Mouse (Mus musculus) limb, embryonic 14.5 days (tissue): ENCODE results near the gene A530032D15Rik. TPM values are rescaled to one million over a fixed set of nuclear protein-coding genes. Genes with fewer than 3 reads are reported as not detected.
"Not testable (repeated sequence)": the region's sequence is repeated elsewhere in the genome, so short reads cannot be mapped to it uniquely, and the experiment has no call there.

Experiments
- ATAC-seq: fragments of 200-750 bp; cut with Nextera tagmentation; 2 replicates; pipeline ENCODE4 v1.8.0; 2017; ENCODE audit warnings: low read depth, moderate number of reproducible peaks, moderate TSS enrichment; ENCODE audit not compliant: low FRiP score
- DNase-seq: peaks from one replicate; pipeline ENCODE4 v3.0.0-alpha.2; 2015; ENCODE audit warnings: low spot score
- H3K27ac ChIP-seq: fragments of 300-500 bp; sonication (generic); replicated peaks from 2 replicates; pipeline ENCODE4 v1.5.1; 2014; ENCODE audit warnings: low read depth, mild to moderate bottlenecking, low read length, moderate library complexity, mixed read lengths
- H3K27me3 ChIP-seq: fragments of 300-500 bp; sonication (generic); 2 replicates; pipeline ENCODE4 v1.6.1; 2014; ENCODE audit warnings: low read length, mixed read lengths; ENCODE audit not compliant: control insufficient read depth, insufficient read depth
- H3K36me3 ChIP-seq: fragments of 300-500 bp; sonication (generic); 2 replicates; pipeline ENCODE4 v1.6.1; 2014; ENCODE audit warnings: mild to moderate bottlenecking, low read length, moderate library complexity, mixed read lengths; ENCODE audit not compliant: control insufficient read depth, insufficient read depth
- H3K4me1 ChIP-seq: fragments of 300-500 bp; sonication (generic); 2 replicates; pipeline ENCODE4 v1.6.1; 2014; ENCODE audit warnings: antibody characterized with exemption, low read length, mixed read lengths; ENCODE audit not compliant: control insufficient read depth, insufficient read depth
- H3K4me2 ChIP-seq: fragments of 300-500 bp; sonication (generic); replicated peaks from 2 replicates; pipeline ENCODE4 v1.6.1; 2014; ENCODE audit warnings: low read depth, mild to moderate bottlenecking, low read length, moderate library complexity; ENCODE audit not compliant: severe bottlenecking
- H3K4me3 ChIP-seq: fragments of 300-500 bp; sonication (generic); replicated peaks from 2 replicates; pipeline ENCODE4 v1.5.1; 2014; ENCODE audit warnings: low read length
- H3K9ac ChIP-seq: fragments of 300-500 bp; sonication (generic); 2 replicates; pipeline ENCODE4 v1.6.1; 2014; ENCODE audit warnings: mild to moderate bottlenecking, low read depth, low read length, moderate library complexity; ENCODE audit not compliant: severe bottlenecking
- H3K9me3 ChIP-seq: fragments of 300-500 bp; sonication (generic); 2 replicates; pipeline ENCODE4 v1.6.1; 2016; ENCODE audit warnings: low read length; ENCODE audit not compliant: control insufficient read depth
- WGBS: fragments of 180-500 bp; shearing (Covaris S2); extraction: QIAGEN DNeasy Blood & Tissue Kit; methylation state at CpG from one replicate; pipeline ENCODE4 v1.1.7; 2014; 5-methylcytosine and 5-hydroxymethylcytosine counted together
- polyA plus RNA-seq, 2 experiments: library from polyadenylated mRNA; depleted of rRNA in 1 of 2; stranded (reverse) in 1 of 2; unstranded in 1 of 2; fragments of >200 nt; fragmentation: Nextera tagmentation in 1 of 2; extraction: Ambion mirVana in 1 of 2; gene quantifications; 2 replicates each; pipeline versions ENCODE4 v1.2.1 to v1.2.3; 2012 to 2014

The A530032D15Rik gene
- polyA plus RNA-seq, 2 experiments: not detected

- DNase-seq, H3K36me3 ChIP-seq, H3K4me1 ChIP-seq, H3K4me2 ChIP-seq, ATAC-seq, H3K4me3 ChIP-seq, H3K27me3 ChIP-seq, H3K9me3 ChIP-seq, H3K9ac ChIP-seq, H3K27ac ChIP-seq: not testable (repeated sequence)
- WGBS: 82% methylated on average over 3 of the region's 4 CpGs
Measured at GRCm38 (mm10) chr1:85034394-85034793, 75.3 kb downstream of the A530032D15Rik start.

DNA sequence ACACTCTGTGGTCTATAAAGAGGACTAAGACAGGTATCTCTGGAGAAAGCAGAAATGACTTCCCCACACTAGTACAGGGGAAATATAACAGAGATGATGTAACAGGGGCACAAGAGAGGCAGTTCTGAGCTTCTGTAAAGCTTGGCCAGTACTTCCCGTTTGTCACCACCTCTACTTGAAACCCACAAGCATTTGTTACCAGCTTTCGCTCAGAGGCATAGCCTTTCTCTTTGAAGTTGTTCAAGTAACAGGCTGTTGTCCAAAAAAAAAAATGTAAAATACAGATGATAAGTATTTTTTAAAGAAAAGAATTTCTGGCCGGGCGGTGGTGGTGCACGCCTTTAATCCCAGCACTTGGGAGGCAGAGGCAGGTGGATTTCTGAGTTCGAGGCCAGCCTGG lies 76.0 kb downstream of the A530032D15Rik start:
- H3K9me3 ChIP-seq, H3K4me1 ChIP-seq, H3K36me3 ChIP-seq, H3K4me2 ChIP-seq, H3K9ac ChIP-seq, H3K4me3 ChIP-seq, H3K27me3 ChIP-seq, ATAC-seq, DNase-seq, H3K27ac ChIP-seq: not testable (repeated sequence)
- WGBS: 95% methylated on average over 5 of the region's 6 CpGs

Other genes starting within 250 kb of the A530032D15Rik start
- gene Slc16a14, start 174.7 kb downstream of the A530032D15Rik start, polyA plus RNA-seq (2012; rRNA removed): 0.18 and 0.20 TPM in 2 replicates
- gene Slc16a14, start 174.7 kb downstream of the A530032D15Rik start, polyA plus RNA-seq (2014; fragmentation: Nextera tagmentation; extraction: Ambion mirVana): 0.15 and 0.18 TPM in 2 replicates
- not detected in 2 replicates for gene Gm10553, start 9.7 kb downstream of the A530032D15Rik start, polyA plus RNA-seq (2012; rRNA removed)
- gene Gm10553, start 9.7 kb downstream of the A530032D15Rik start, polyA plus RNA-seq (2014; fragmentation: Nextera tagmentation; extraction: Ambion mirVana): not detected in 2 replicates
- 0.09 and 0.24 TPM in 2 replicates for gene C130026I21Rik, start 160.7 kb upstream of the A530032D15Rik start, polyA plus RNA-seq (2012; rRNA removed)
- not detected in 2 replicates for gene C130026I21Rik, start 160.7 kb upstream of the A530032D15Rik start, polyA plus RNA-seq (2014; fragmentation: Nextera tagmentation; extraction: Ambion mirVana)